Mouse (Mus musculus) liver, embryonic 13.5 days (tissue): ENCODE measurements around the gene Cerk. TPM values are rescaled to one million over a fixed set of nuclear protein-coding genes. Genes with fewer than 3 reads are reported as not detected.

Experiments used
- ATAC-seq: fragments of 200-750 bp; cut with Nextera tagmentation; 2 replicates; pipeline ENCODE4 v1.8.0; 2017; ENCODE audit warnings: low read depth, mild to moderate bottlenecking, moderate number of reproducible peaks, moderate library complexity
- DNase-seq: peaks from one replicate; pipeline ENCODE4 v3.0.0; 2022
- H3K27ac ChIP-seq: fragments of 300-500 bp; sonication (generic); 2 replicates; pipeline ENCODE4 v1.5.1; 2015; ENCODE audit warnings: moderate library complexity, mild to moderate bottlenecking, inconsistent platforms
- H3K27me3 ChIP-seq: fragments of 300-500 bp; sonication (generic); 2 replicates; pipeline ENCODE4 v1.6.1; 2015; ENCODE audit warnings: mild to moderate bottlenecking, inconsistent platforms
- H3K36me3 ChIP-seq: fragments of 300-500 bp; sonication (generic); 2 replicates; pipeline ENCODE4 v1.6.1; 2015; ENCODE audit warnings: mild to moderate bottlenecking, inconsistent platforms
- H3K4me1 ChIP-seq: fragments of 300-500 bp; sonication (generic); replicated peaks from 2 replicates; pipeline ENCODE4 v1.6.1; 2015; ENCODE audit warnings: inconsistent platforms
- H3K4me2 ChIP-seq: fragments of 300-500 bp; sonication (generic); 2 replicates; pipeline ENCODE4 v1.6.1; 2015; ENCODE audit warnings: inconsistent platforms, mild to moderate bottlenecking, moderate library complexity
- H3K4me3 ChIP-seq: fragments of 300-500 bp; sonication (generic); replicated peaks from 2 replicates; pipeline ENCODE4 v1.5.1; 2015; ENCODE audit warnings: mild to moderate bottlenecking, inconsistent platforms
- H3K9ac ChIP-seq: fragments of 300-500 bp; sonication (generic); 2 replicates; pipeline ENCODE4 v1.6.1; 2015; ENCODE audit warnings: mild to moderate bottlenecking, inconsistent platforms
- H3K9me3 ChIP-seq: fragments of 300-500 bp; sonication (generic); replicated peaks from 2 replicates; pipeline ENCODE4 v1.6.1; 2016; ENCODE audit warnings: inconsistent platforms
- WGBS: fragments of 180-500 bp; shearing (Covaris S2); methylation state at CpG from one replicate; pipeline ENCODE4 v1.1.7; 2015; ENCODE audit not compliant: insufficient replicate concordance; 5-methylcytosine and 5-hydroxymethylcytosine counted together
- polyA plus RNA-seq: library from polyadenylated mRNA; unstranded; fragments of >200 nt; fragmentation: Nextera tagmentation; extraction: Ambion mirVana; gene quantifications from 2 replicates; pipeline ENCODE4 v1.2.1, GENCODE M21; 2015

Gene Cerk
- polyA plus RNA-seq, 1 experiment from 2014 or later, result 3.2 TPM

- H3K4me3 ChIP-seq, result no peak overlapping the region
- peak overlapping the region; percentile 32 for H3K27ac ChIP-seq
- DNase-seq (no peak), ATAC-seq (no peak)
- H3K4me1 ChIP-seq, result peaks cover 55% of the 10 kb centered on the region
- 83% methylated on average over 1 of the region's 1 CpGs for WGBS
- H3K9me3 ChIP-seq, result no peaks in the 10 kb centered on the region
- H3K4me2 ChIP-seq, result no peak overlapping the region
- no peaks in the 10 kb centered on the region for H3K27me3 ChIP-seq
- H3K9ac ChIP-seq, result no peak overlapping the region
- peaks cover 43% of the 10 kb centered on the region for H3K36me3 ChIP-seq
These were observed 92.7 kb downstream of the Cerk start for GRCm38 (mm10) chr15:86093236-86093635.

GRCm38 (mm10) chr15:86091998-86092670 lies 93.8 kb downstream of the Cerk start:
- Histone ChIP-seq H3K4me1 (peaks cover 66% of the 10 kb centered on the region), H3K27ac (peak overlapping the region; percentile 15), H3K4me3 (no peak overlapping the region), H3K4me2 (no peak overlapping the region), H3K9ac (no peak overlapping the region), H3K36me3 (peaks cover 43% of the 10 kb centered on the region), H3K9me3 (no peaks in the 10 kb centered on the region), H3K27me3 (no peaks in the 10 kb centered on the region)
- peak; percentile 47 for ATAC-seq
- DNase-seq, result no peak
- WGBS, result 84% methylated on average over 12 of the region's 12 CpGs

GRCm38 (mm10) chr15:86091201-86091997 lies 94.5 kb downstream of the Cerk start:
- ATAC-seq (no peak), DNase-seq (no peak)
- 88% methylated on average over 23 of the region's 23 CpGs for WGBS
- no peaks in the 10 kb centered on the region for H3K27me3 ChIP-seq
- no peak overlapping the region for H3K9ac ChIP-seq
- H3K27ac ChIP-seq, result peak overlapping the region; percentile 15; the same call in 1 of the 2 replicates
- no peak overlapping the region for H3K4me3 ChIP-seq
- no peak overlapping the region for H3K4me2 ChIP-seq
- peaks cover 74% of the 10 kb centered on the region for H3K4me1 ChIP-seq
- H3K9me3 ChIP-seq, result no peaks in the 10 kb centered on the region
- peaks cover 40% of the 10 kb centered on the region for H3K36me3 ChIP-seq

- 85% methylated on average over 8 of the region's 8 CpGs for WGBS
- no peaks in the 10 kb centered on the region for H3K27me3 ChIP-seq
- peaks cover 33% of the 10 kb centered on the region for H3K36me3 ChIP-seq
- H3K9ac ChIP-seq, result no peak overlapping the region
- H3K4me2 ChIP-seq, result no peak overlapping the region
- DNase-seq (no peak), ATAC-seq (no peak)
- peak overlapping the region; percentile 65 for H3K27ac ChIP-seq
- H3K9me3 ChIP-seq, result no peaks in the 10 kb centered on the region
- no peak overlapping the region for H3K4me3 ChIP-seq
- peaks cover 82% of the 10 kb centered on the region for H3K4me1 ChIP-seq
These were observed 95.4 kb downstream of the Cerk start for GRCm38 (mm10) chr15:86090578-86090977.

GRCm38 (mm10) chr15:86089991-86090529 lies 95.9 kb downstream of the Cerk start:
- 69% methylated on average over 11 of the region's 11 CpGs for WGBS
- H3K4me1 ChIP-seq, result peaks cover 87% of the 10 kb centered on the region
- no peak overlapping the region for H3K4me3 ChIP-seq
- no peak overlapping the region for H3K4me2 ChIP-seq
- H3K27me3 ChIP-seq, result no peaks in the 10 kb centered on the region
- no peaks in the 10 kb centered on the region for H3K9me3 ChIP-seq
- H3K36me3 ChIP-seq, result peaks cover 33% of the 10 kb centered on the region
- H3K27ac ChIP-seq, result peak overlapping the region; percentile 65
- no peak overlapping the region for H3K9ac ChIP-seq
- ATAC-seq (0 out of 2 replicates have a peak, but pooled peaks have one; percentile 4), DNase-seq (no peak)

Other genes with a start within 250 kb of the Cerk start
- 0.06 and 0.20 TPM in 2 replicates for gene Celsr1, start 152.4 kb downstream of the Cerk start, polyA plus RNA-seq
- gene Gramd4, start 128.4 kb downstream of the Cerk start, polyA plus RNA-seq, result 6.8 and 7.0 TPM in 2 replicates
- gene Tbc1d22a, start 28.3 kb upstream of the Cerk start, polyA plus RNA-seq, result 7.3 and 7.4 TPM in 2 replicates